Mouse (Mus musculus): ENCODE measurements around the gene Brinp2. TPM values are rescaled to one million over a fixed set of nuclear protein-coding genes. Genes with fewer than 3 reads are reported as not detected.

The Brinp2 gene
- polyA plus RNA-seq, 1 experiment from 2014 or later: 0.58 TPM

- no peak overlapping the region for H3K9ac ChIP-seq (replicated peaks; ENCODE audit: low read length)
- no peaks in the 10 kb centered on the region for H3K4me1 ChIP-seq (ENCODE audit: control insufficient read depth, insufficient read depth, low read length)
- no peaks in the 10 kb centered on the region for H3K36me3 ChIP-seq (replicated peaks; ENCODE audit: control insufficient read depth, insufficient read depth, low read depth, low read length)
- no peak overlapping the region for H3K27ac ChIP-seq (replicated peaks; ENCODE audit: low read depth, low read length)
- DNase-seq (ENCODE audit: low spot score) (no peak), ATAC-seq (replicated peaks; ENCODE audit: insufficient number of reproducible peaks, low FRiP score, low TSS enrichment, low read depth) (no peak)
- no peaks in the 10 kb centered on the region for H3K27me3 ChIP-seq (ENCODE audit: control insufficient read depth, insufficient read depth, low read length)
- 92% methylated on average over 9 of the region's 9 CpGs for whole genome bisulfite sequencing
- H3K4me2 ChIP-seq (ENCODE audit: low read depth, low read length): no peak overlapping the region
- H3K9me3 ChIP-seq (replicated peaks; ENCODE audit: control insufficient read depth, low read length): no peaks in the 10 kb centered on the region
- no peak overlapping the region for H3K4me3 ChIP-seq (ENCODE audit: low read depth, low read length)
Measured at GRCm38 (mm10) chr1:158228687-158229224, 127.4 kb downstream of the Brinp2 start.

- 79% methylated on average over 2 of the region's 2 CpGs for WGBS
- Histone ChIP-seq H3K9me3 (replicated peaks; ENCODE audit: control insufficient read depth, low read length) (no peaks in the 10 kb centered on the region), H3K4me3 (ENCODE audit: low read depth, low read length) (no peak overlapping the region), H3K36me3 (replicated peaks; ENCODE audit: control insufficient read depth, insufficient read depth, low read depth, low read length) (no peaks in the 10 kb centered on the region), H3K27me3 (ENCODE audit: control insufficient read depth, insufficient read depth, low read length) (no peaks in the 10 kb centered on the region), H3K4me1 (ENCODE audit: control insufficient read depth, insufficient read depth, low read length) (no peaks in the 10 kb centered on the region), H3K9ac (replicated peaks; ENCODE audit: low read length) (no peak overlapping the region), H3K4me2 (ENCODE audit: low read depth, low read length) (no peak overlapping the region), H3K27ac (replicated peaks; ENCODE audit: low read depth, low read length) (no peak overlapping the region)
- DNase-seq (ENCODE audit: low spot score) (no peak), ATAC-seq (replicated peaks; ENCODE audit: insufficient number of reproducible peaks, low FRiP score, low TSS enrichment, low read depth) (no peak)
Measured at GRCm38 (mm10) chr1:158227239-158227638, 128.9 kb downstream of the Brinp2 start.

- H3K9ac ChIP-seq (replicated peaks; ENCODE audit: low read length): no peak overlapping the region
- no peak overlapping the region for H3K4me3 ChIP-seq (ENCODE audit: low read depth, low read length)
- WGBS: 57% methylated on average over 2 of the region's 2 CpGs
- no peak overlapping the region for H3K4me2 ChIP-seq (ENCODE audit: low read depth, low read length)
- no peaks in the 10 kb centered on the region for H3K27me3 ChIP-seq (ENCODE audit: control insufficient read depth, insufficient read depth, low read length)
- H3K4me1 ChIP-seq (ENCODE audit: control insufficient read depth, insufficient read depth, low read length): no peaks in the 10 kb centered on the region
- H3K27ac ChIP-seq (replicated peaks; ENCODE audit: low read depth, low read length): no peak overlapping the region
- DNase-seq (ENCODE audit: low spot score) (no peak), ATAC-seq (replicated peaks; ENCODE audit: insufficient number of reproducible peaks, low FRiP score, low TSS enrichment, low read depth) (no peak)
- no peaks in the 10 kb centered on the region for H3K36me3 ChIP-seq (replicated peaks; ENCODE audit: control insufficient read depth, insufficient read depth, low read depth, low read length)
- no peaks in the 10 kb centered on the region for H3K9me3 ChIP-seq (replicated peaks; ENCODE audit: control insufficient read depth, low read length)
Measured at GRCm38 (mm10) chr1:158226689-158227088, 129.4 kb downstream of the Brinp2 start.

DNA sequence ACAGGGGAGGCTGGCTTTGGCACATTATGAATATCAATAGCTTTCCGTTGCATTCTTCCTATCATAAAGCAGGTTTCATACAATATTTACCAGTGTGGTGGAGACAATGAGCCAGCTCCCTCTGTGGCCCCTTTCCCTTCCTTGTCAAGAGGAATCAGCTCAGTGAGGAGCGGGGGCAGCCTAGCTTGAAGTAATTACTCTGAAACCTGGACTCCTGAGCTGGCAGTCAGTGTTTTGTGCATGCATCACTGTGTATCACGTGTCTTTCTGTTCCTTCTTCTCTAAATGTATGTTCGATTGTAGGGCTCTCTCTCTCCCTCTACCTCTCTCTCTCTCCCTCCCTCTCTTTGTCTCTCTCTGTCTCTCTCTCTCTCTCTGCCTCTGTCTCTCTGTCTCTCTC is 135.1 kb downstream of the Brinp2 start:
- Histone ChIP-seq H3K27ac (replicated peaks; ENCODE audit: low read depth, low read length) (no peak overlapping the region), H3K4me1 (ENCODE audit: control insufficient read depth, insufficient read depth, low read length) (no peaks in the 10 kb centered on the region), H3K36me3 (replicated peaks; ENCODE audit: control insufficient read depth, insufficient read depth, low read depth, low read length) (no peaks in the 10 kb centered on the region), H3K27me3 (ENCODE audit: control insufficient read depth, insufficient read depth, low read length) (no peaks in the 10 kb centered on the region), H3K9ac (replicated peaks; ENCODE audit: low read length) (no peak overlapping the region), H3K9me3 (replicated peaks; ENCODE audit: control insufficient read depth, low read length) (no peaks in the 10 kb centered on the region), H3K4me2 (ENCODE audit: low read depth, low read length) (no peak overlapping the region), H3K4me3 (ENCODE audit: low read depth, low read length) (no peak overlapping the region)
- peak; percentile 25 for DNase-seq (ENCODE audit: low spot score)
- 48% methylated on average over 4 of the region's 4 CpGs for WGBS
- ATAC-seq (replicated peaks; ENCODE audit: insufficient number of reproducible peaks, low FRiP score, low TSS enrichment, low read depth): no peak

DNA sequence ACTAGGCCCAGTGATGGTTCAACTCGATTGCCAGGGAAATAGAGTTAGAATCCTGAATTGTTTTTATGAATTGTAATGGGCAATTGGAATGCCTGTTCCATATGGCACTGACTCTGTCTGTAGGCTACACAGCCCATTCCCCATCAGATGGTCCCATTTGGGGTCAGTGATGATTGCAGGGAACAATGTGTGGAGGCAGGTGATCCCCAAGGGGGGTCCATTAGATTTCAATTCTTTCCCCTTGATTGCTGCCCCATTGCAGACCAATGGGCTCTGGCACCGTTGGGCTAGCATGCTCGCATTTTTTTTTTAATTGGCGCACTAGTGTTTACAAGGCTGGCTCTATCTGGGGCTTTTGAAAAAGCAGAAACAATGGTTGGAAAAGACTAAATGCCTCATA is 136.0 kb downstream of the Brinp2 start:
- DNase-seq (ENCODE audit: low spot score) (no peak), ATAC-seq (replicated peaks; ENCODE audit: insufficient number of reproducible peaks, low FRiP score, low TSS enrichment, low read depth) (no peak)
- no peaks in the 10 kb centered on the region for H3K9me3 ChIP-seq (replicated peaks; ENCODE audit: control insufficient read depth, low read length)
- 86% methylated on average over 4 of the region's 4 CpGs for WGBS
- H3K27me3 ChIP-seq (ENCODE audit: control insufficient read depth, insufficient read depth, low read length): no peaks in the 10 kb centered on the region
- no peak overlapping the region for H3K4me2 ChIP-seq (ENCODE audit: low read depth, low read length)
- H3K36me3 ChIP-seq (replicated peaks; ENCODE audit: control insufficient read depth, insufficient read depth, low read depth, low read length): no peaks in the 10 kb centered on the region
- no peak overlapping the region for H3K4me3 ChIP-seq (ENCODE audit: low read depth, low read length)
- H3K4me1 ChIP-seq (ENCODE audit: control insufficient read depth, insufficient read depth, low read length): no peaks in the 10 kb centered on the region
- no peak overlapping the region for H3K9ac ChIP-seq (replicated peaks; ENCODE audit: low read length)
- no peak overlapping the region for H3K27ac ChIP-seq (replicated peaks; ENCODE audit: low read depth, low read length)

GRCm38 (mm10) chr1:158218750-158219149 is 137.4 kb downstream of the Brinp2 start:
- Histone ChIP-seq H3K9ac (replicated peaks; ENCODE audit: low read length) (no peak overlapping the region), H3K36me3 (replicated peaks; ENCODE audit: control insufficient read depth, insufficient read depth, low read depth, low read length) (no peaks in the 10 kb centered on the region), H3K27me3 (ENCODE audit: control insufficient read depth, insufficient read depth, low read length) (no peaks in the 10 kb centered on the region), H3K9me3 (replicated peaks; ENCODE audit: control insufficient read depth, low read length) (no peaks in the 10 kb centered on the region), H3K4me1 (ENCODE audit: control insufficient read depth, insufficient read depth, low read length) (no peaks in the 10 kb centered on the region), H3K27ac (replicated peaks; ENCODE audit: low read depth, low read length) (no peak overlapping the region), H3K4me3 (ENCODE audit: low read depth, low read length) (no peak overlapping the region), H3K4me2 (ENCODE audit: low read depth, low read length) (no peak overlapping the region)
- 70% methylated on average over 1 of the region's 1 CpGs for WGBS
- ATAC-seq (replicated peaks; ENCODE audit: insufficient number of reproducible peaks, low FRiP score, low TSS enrichment, low read depth): no peak
- no peak for DNase-seq (ENCODE audit: low spot score)

DNA sequence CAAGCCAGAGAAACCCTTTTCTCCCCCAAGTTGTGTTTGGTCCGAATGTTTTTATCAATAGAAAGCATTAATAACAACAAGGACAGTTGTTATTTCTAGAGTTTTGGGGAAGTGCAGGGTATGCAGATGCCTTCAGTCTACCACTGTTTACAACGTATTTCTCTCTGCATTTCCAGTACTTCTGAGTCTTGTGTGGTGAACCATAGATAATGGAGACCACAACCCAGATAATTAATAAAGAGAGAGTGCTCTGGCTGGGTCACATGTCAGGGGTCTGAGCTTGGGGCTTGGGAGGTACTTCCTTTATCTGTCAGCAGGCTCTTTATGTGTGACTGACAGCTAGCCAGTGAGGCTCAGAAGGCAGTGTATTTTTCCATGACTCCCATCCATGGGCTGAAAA is 137.8 kb downstream of the Brinp2 start:
- Histone ChIP-seq H3K4me3 (ENCODE audit: low read depth, low read length) (no peak overlapping the region), H3K9me3 (replicated peaks; ENCODE audit: control insufficient read depth, low read length) (no peaks in the 10 kb centered on the region), H3K4me1 (ENCODE audit: control insufficient read depth, insufficient read depth, low read length) (no peaks in the 10 kb centered on the region), H3K27me3 (ENCODE audit: control insufficient read depth, insufficient read depth, low read length) (no peaks in the 10 kb centered on the region), H3K36me3 (replicated peaks; ENCODE audit: control insufficient read depth, insufficient read depth, low read depth, low read length) (no peaks in the 10 kb centered on the region), H3K27ac (replicated peaks; ENCODE audit: low read depth, low read length) (no peak overlapping the region), H3K9ac (replicated peaks; ENCODE audit: low read length) (no peak overlapping the region), H3K4me2 (ENCODE audit: low read depth, low read length) (no peak overlapping the region)
- ATAC-seq (replicated peaks; ENCODE audit: insufficient number of reproducible peaks, low FRiP score, low TSS enrichment, low read depth) (no peak), DNase-seq (ENCODE audit: low spot score) (no peak)
- 69% methylated on average over 2 of the region's 2 CpGs for WGBS

GRCm38 (mm10) chr1:158215581-158215980 is 140.5 kb downstream of the Brinp2 start:
- Histone ChIP-seq H3K9ac (replicated peaks; ENCODE audit: low read length) (no peak overlapping the region), H3K9me3 (replicated peaks; ENCODE audit: control insufficient read depth, low read length) (no peaks in the 10 kb centered on the region), H3K36me3 (replicated peaks; ENCODE audit: control insufficient read depth, insufficient read depth, low read depth, low read length) (no peaks in the 10 kb centered on the region), H3K27ac (replicated peaks; ENCODE audit: low read depth, low read length) (no peak overlapping the region), H3K4me3 (ENCODE audit: low read depth, low read length) (no peak overlapping the region), H3K27me3 (ENCODE audit: control insufficient read depth, insufficient read depth, low read length) (no peaks in the 10 kb centered on the region), H3K4me1 (ENCODE audit: control insufficient read depth, insufficient read depth, low read length) (no peaks in the 10 kb centered on the region), H3K4me2 (ENCODE audit: low read depth, low read length) (no peak overlapping the region)
- ATAC-seq (replicated peaks; ENCODE audit: insufficient number of reproducible peaks, low FRiP score, low TSS enrichment, low read depth): no peak
- 63% methylated on average over 9 of the region's 9 CpGs for WGBS
- DNase-seq (ENCODE audit: low spot score): no peak

Measured in embryonic facial prominence, embryonic 11.5 days (tissue).